Mouse (Mus musculus): ENCODE results near the gene Thra. TPM values are rescaled to one million over a fixed set of nuclear protein-coding genes. Genes with fewer than 3 reads are reported as not detected.

The Thra gene
- polyA plus RNA-seq (2016; fragmentation: Nextera tagmentation; extraction: Ambion mirVana) = 9.5 and 15.6 TPM in 2 replicates

DNA sequence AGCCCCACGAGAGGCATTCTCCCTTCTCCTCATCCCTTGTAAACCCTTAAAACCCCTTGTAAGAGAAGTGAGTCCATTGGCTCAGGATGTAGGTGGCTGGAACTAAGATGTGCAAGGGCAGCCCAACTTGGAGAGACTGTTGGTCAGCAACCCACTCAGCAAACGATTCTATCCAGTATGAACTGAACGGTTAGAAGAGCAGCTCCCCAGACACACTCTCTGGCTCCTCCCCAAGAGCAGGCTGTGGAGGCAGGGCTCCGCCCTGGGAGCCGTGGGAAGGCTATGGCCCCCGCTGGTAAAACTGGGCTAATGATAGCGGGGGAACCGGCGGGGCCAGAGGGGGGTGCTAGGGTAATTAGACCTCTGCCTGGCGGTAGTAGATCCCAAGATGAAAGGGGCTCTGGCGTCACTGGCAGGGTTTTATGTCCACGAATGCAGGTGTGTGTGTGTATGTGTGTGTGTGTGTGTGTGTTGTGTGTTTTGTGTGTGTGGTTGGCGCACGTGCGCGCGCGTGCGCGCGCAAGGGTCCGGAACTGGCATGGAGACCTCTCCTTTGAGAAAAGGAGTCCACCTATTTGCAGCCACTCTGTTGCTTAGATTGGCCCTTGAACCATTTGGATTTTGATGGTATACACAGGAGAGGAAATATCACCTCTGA, at the start of gene Thra:
Gene Thra, plus strand, starts transcription at position 246 of the 658 bp plus-strand sequence.
- peaks cover 74% of the 10 kb centered on the region for H3K4me1 ChIP-seq
- no peaks in the 10 kb centered on the region for H3K27me3 ChIP-seq (ENCODE audit: low read depth, poor library complexity, severe bottlenecking)
- H3K27ac ChIP-seq (replicated peaks) = peak within 1 kb of the TSS; percentile 98
- peak; percentile 64 for DNase-seq (ENCODE audit: low spot score)
- no peaks in the 10 kb centered on the region for H3K9me3 ChIP-seq (replicated peaks)
- no peaks in the 10 kb centered on the region for H3K36me3 ChIP-seq
- peak within 1 kb of the TSS; percentile 83 for H3K4me3 ChIP-seq
- under 1% methylated on average over 22 of the region's 22 CpGs for WGBS

DNA sequence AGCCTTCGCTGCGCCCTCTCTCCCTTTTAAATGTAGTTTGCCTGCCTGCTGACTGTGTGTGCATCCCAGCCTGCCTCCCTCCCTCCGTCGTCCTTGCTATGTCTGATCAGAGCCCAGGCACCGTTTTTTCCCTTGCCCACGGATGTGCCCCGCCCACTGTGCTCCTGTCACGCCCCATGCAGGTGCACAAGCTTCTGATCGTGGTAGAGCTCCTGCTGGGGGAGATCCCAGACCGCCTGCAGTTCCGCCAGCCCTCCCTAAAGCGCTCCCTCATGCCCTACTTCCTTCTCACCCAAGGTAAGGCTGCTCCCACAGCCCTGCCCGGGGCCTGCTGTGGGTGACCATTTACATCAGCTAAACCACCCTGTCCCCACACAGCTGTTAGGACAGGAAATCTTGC, 47.2 kb upstream of the Thra start:
- H3K36me3 ChIP-seq = peaks cover 90% of the 10 kb centered on the region

DNA sequence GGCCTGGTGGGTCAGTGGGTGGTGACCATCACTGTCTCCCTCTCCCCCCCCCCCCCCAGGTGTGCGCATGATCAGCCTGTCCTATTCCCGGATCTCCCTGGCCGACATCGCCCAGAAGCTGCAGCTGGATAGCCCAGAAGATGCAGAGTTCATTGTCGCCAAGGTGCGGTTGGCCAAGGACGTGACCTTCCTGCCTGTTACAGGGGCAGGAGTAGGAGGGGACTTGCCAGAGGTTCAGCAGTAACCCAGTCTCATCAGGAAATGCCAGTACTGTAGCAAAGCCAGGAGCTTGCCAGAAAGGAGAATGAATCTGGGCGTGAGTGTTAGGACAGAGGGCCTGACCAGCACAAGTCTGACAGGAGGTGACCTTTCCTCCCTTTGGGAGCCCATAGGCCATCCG, 46.7 kb upstream of the Thra start:
- H3K27me3 ChIP-seq (ENCODE audit: low read depth, poor library complexity, severe bottlenecking) = no peaks in the 10 kb centered on the region
- no peak overlapping the region for H3K4me3 ChIP-seq
- no peak for DNase-seq (ENCODE audit: low spot score)
- H3K4me1 ChIP-seq = no peaks in the 10 kb centered on the region
- 93% methylated on average over 9 of the region's 9 CpGs for WGBS
- H3K36me3 ChIP-seq = peaks cover 85% of the 10 kb centered on the region
- no peak overlapping the region for H3K27ac ChIP-seq (replicated peaks)
- H3K9me3 ChIP-seq (replicated peaks) = no peaks in the 10 kb centered on the region

More for the DNA sequence above, 47.2 kb upstream of the Thra start:
- no peaks in the 10 kb centered on the region for H3K4me1 ChIP-seq
- H3K27ac ChIP-seq (replicated peaks) = no peak overlapping the region
- H3K27me3 ChIP-seq (ENCODE audit: low read depth, poor library complexity, severe bottlenecking) = no peaks in the 10 kb centered on the region
- H3K4me3 ChIP-seq = 0 out of 2 replicates have a peak overlapping the region, but pooled peaks have one; percentile 1
- WGBS = 82% methylated on average over 13 of the region's 13 CpGs
- H3K9me3 ChIP-seq (replicated peaks) = no peaks in the 10 kb centered on the region
- no peak for DNase-seq (ENCODE audit: low spot score)

DNA sequence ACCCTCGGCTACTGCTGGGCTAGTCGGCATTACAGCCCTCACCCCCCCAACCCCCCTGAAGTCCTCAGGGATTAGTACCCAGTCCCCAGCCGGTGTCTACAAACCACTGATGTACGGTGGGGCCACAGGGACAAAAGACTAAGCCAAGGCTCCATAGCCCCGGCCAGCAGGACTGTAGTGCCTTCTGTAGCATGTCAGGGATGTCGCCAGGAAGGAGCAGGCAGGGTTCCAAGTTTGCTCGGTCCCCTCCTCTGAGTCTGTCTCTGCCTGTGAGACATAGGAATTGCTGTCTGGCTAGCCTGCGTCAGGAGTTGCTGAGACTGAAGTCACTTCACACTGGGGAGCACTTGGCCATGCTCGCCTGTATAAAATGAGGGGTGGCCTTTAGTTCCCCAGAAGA, 46.1 kb upstream of the Thra start:
- DNase-seq (ENCODE audit: low spot score) = no peak
- Histone ChIP-seq H3K27me3 (ENCODE audit: low read depth, poor library complexity, severe bottlenecking) (no peaks in the 10 kb centered on the region), H3K36me3 (peaks cover 82% of the 10 kb centered on the region), H3K4me3 (no peak overlapping the region), H3K9me3 (replicated peaks) (no peaks in the 10 kb centered on the region), H3K27ac (replicated peaks) (no peak overlapping the region), H3K4me1 (no peaks in the 10 kb centered on the region)
- 86% methylated on average over 9 of the region's 9 CpGs for WGBS

DNA sequence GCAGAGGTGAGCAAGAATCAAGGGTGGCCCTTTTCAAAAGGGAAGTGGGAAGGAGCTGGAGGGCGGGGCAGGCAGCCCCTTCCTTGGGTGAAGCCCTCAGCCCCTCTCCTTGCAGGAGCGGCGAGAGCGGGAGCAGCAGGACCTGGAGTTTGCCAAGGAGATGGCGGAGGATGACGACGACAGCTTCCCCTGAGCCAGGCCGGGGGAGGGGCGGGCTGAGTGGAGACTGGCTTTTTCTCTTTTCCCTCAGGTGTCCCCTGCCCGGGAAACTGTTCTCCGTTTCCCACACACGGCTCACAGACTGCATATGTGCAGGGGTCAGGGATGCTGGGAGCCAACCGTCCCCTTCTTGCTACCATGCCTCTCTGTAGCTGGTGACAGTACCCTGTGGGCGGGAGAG, 45.0 kb upstream of the Thra start:
- DNase-seq (ENCODE audit: low spot score) = no peak
- Histone ChIP-seq H3K27ac (replicated peaks) (no peak overlapping the region), H3K4me1 (no peaks in the 10 kb centered on the region), H3K36me3 (peaks cover 71% of the 10 kb centered on the region), H3K9me3 (replicated peaks) (no peaks in the 10 kb centered on the region), H3K27me3 (ENCODE audit: low read depth, poor library complexity, severe bottlenecking) (peaks cover under 1% of the 10 kb centered on the region; the same call in 1 of the 2 replicates), H3K4me3 (no peak overlapping the region)
- WGBS = 78% methylated on average over 14 of the region's 14 CpGs

DNA sequence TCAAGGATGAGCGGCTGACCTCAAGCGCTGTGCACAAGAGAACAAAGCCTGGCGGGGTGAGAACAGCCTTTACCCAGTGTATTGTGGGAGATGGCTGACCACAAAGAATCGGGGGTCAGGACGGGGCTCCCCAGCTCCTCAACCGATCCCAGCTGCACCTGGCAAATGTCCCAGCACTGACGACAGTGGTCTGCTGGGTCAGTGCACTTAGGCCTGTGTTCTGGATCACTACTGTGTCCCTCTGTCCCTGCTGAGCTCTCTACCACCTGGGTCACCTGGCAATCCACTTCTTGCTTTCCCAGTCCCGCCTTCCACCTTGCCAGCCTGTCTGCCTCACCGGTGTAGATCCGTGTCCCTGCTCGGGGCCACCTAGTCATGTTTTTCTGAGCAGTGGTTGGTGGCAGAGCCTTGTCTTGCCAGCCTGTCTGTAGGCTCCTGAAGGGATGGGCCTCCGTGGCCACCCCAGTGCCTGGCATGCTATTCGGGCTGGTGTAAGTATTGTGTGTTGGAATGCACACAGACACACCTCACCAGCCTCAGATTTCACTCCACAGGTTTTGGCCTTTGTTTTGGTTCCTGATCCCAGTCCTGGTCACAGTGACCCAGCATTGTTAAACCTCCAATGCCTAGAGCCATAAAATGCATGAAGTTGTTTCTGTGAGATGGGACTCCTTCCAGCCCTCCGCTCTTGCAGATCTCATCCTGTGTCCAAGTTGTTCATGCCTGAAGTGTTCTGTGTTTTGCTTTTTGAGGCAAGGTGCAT, 43.8 kb upstream of the Thra start:
- no peak overlapping the region for H3K27ac ChIP-seq (replicated peaks)
- no peak for DNase-seq (ENCODE audit: low spot score)
- peaks cover 13% of the 10 kb centered on the region for H3K27me3 ChIP-seq (ENCODE audit: low read depth, poor library complexity, severe bottlenecking)
- H3K36me3 ChIP-seq = peaks cover 58% of the 10 kb centered on the region
- H3K4me1 ChIP-seq = no peaks in the 10 kb centered on the region
- H3K4me3 ChIP-seq = no peak overlapping the region
- no peaks in the 10 kb centered on the region for H3K9me3 ChIP-seq (replicated peaks)
- WGBS = 90% methylated on average over 14 of the region's 14 CpGs

DNA sequence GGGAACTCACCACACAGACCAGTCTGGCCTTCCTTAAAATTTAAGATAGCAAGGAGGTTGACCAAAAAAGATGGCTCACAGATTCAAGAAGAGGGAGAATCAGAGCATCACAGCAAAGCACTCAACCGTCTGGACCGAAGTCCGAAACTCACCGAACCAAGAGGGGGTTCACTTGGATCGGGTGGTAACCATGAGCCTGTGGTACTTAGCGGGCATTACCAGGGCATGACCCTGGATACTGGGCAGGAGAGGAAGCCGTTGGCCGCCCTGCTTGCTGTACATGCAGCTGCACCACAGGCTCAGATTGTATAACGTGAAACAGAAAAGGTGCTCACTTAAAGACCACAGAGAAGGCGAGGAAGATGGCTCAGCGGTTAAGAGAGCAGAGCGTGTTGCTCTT, 43.2 kb upstream of the Thra start:
- Histone ChIP-seq H3K9me3 (replicated peaks) (no peaks in the 10 kb centered on the region), H3K27me3 (ENCODE audit: low read depth, poor library complexity, severe bottlenecking) (peaks cover 19% of the 10 kb centered on the region), H3K27ac (replicated peaks) (no peak overlapping the region), H3K4me3 (no peak overlapping the region), H3K36me3 (peaks cover 52% of the 10 kb centered on the region), H3K4me1 (no peaks in the 10 kb centered on the region)
- 90% methylated on average over 12 of the region's 12 CpGs for WGBS
- DNase-seq (ENCODE audit: low spot score) = no peak

DNA sequence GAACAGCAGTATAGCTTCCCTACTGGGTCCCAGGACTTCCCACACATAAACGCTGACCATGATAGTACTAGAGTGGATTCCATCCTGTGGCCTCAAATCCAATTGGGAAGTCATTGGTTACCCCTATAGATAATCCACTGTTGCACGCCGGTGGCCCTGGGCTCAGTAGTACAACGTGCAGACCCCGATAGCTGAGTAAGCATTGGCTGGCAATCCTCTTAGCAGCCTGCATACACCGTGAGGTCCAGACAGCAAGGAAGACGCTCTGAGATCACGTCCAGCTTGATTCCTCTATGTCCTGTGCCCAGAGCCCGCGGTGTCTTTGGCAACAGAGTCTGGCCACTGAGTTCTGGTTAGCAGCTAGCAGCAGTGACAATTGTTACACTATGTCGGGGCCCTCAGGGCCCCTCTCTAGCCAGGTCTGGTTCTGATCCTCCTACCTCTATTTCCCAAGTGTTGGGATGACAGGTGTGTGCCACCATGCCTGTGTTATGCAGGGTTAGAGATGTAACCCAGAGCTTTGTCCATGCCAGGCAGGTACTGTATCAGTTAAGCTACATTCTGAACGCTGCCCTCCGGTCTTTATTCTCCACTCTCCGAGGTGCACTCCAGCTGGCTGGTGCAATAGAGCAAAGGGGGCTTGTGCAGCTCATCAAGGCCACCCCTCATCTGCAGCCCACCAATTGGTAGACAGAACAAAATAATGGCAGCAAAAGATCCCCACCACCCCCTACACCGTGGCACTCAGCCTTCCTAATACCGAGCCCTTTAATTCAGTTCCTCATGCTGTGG, 41.4 kb upstream of the Thra start:
- 87% methylated on average over 16 of the region's 16 CpGs for WGBS
- Histone ChIP-seq H3K27me3 (ENCODE audit: low read depth, poor library complexity, severe bottlenecking) (peaks cover 20% of the 10 kb centered on the region), H3K9me3 (replicated peaks) (no peaks in the 10 kb centered on the region), H3K27ac (replicated peaks) (no peak overlapping the region), H3K4me3 (no peak overlapping the region), H3K4me1 (no peaks in the 10 kb centered on the region), H3K36me3 (peaks cover 37% of the 10 kb centered on the region)
- no peak for DNase-seq (ENCODE audit: low spot score)

DNA sequence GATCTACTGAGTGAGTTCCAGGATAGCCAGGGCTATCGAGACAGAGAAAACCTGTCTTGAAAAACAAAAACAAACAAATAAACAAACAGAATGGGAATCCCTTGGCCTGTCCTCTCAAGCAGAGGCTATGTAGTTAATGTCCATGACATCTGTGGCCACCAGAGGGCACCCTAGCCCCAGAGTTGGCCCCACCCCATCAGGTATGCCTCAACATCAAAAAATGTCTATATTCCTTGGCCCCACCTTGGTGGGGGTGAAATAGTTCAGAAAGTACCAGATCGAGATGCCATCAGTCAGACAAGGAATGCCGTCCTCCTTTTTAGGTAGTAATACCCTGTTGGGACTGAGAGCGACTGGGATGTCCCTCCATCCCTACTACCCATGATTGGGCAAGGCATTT, 40.5 kb upstream of the Thra start:
- Histone ChIP-seq H3K4me1 (no peaks in the 10 kb centered on the region), H3K27me3 (ENCODE audit: low read depth, poor library complexity, severe bottlenecking) (peaks cover 20% of the 10 kb centered on the region), H3K36me3 (peaks cover 37% of the 10 kb centered on the region), H3K4me3 (no peak overlapping the region), H3K9me3 (replicated peaks) (no peaks in the 10 kb centered on the region), H3K27ac (replicated peaks) (no peak overlapping the region)
- DNase-seq (ENCODE audit: low spot score) = peak; percentile 63
- WGBS = 40% methylated on average over 4 of the region's 4 CpGs

DNA sequence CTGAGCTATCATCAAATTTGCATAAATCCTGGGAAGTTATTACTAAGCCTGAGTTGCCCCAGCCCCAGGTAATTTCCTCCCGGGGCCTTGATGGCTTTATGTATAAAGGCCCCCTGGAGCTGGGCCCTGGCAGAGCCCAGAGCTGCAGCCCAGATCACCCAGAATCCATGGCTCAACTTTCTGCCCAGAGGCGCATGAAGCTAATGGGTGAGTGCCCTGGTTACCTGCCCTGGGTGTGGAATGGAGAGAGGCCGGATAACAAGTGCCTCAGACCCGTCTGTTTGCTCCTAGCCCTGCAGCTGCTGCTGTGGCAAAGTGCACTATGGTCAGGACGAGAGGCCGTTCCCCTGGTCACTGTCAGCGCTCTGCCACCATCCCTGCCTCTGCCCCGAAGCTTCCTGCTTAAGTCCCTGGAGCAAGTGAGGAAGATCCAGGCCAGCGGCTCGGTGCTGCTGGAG, 39.2 kb upstream of the Thra start, which contains the start of gene Csf3:
Gene Csf3, plus strand, starts transcription at position 51 of the 458 bp plus-strand sequence.
- H3K27ac ChIP-seq (replicated peaks) = 0 out of 2 replicates have a peak within 1 kb of the TSS, but pooled peaks have one; percentile 6
- no peak for DNase-seq (ENCODE audit: low spot score)
- peaks cover 37% of the 10 kb centered on the region for H3K36me3 ChIP-seq
- H3K4me3 ChIP-seq = no peak within 1 kb of the TSS
- H3K9me3 ChIP-seq (replicated peaks) = no peaks in the 10 kb centered on the region
- peaks cover 20% of the 10 kb centered on the region for H3K27me3 ChIP-seq (ENCODE audit: low read depth, poor library complexity, severe bottlenecking)
- WGBS = 48% methylated on average over 10 of the region's 10 CpGs
- no peaks in the 10 kb centered on the region for H3K4me1 ChIP-seq

DNA sequence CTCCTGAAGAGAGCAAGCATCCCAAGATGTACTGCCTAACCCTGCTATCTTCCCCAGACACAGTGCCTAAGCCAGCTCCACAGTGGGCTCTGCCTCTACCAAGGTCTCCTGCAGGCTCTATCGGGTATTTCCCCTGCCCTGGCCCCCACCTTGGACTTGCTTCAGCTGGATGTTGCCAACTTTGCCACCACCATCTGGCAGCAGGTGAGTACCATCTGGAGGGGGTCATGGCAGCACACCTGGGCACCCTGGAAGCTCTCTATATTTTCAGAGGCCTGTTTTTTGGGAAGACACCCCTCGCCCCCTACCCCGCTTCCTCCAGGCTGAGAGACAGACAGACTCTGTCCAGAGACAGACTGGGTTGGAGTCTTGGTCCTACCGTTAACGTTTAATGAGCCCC, 38.1 kb upstream of the Thra start:
- no peak for DNase-seq (ENCODE audit: low spot score)
- no peak overlapping the region for H3K4me3 ChIP-seq
- peaks cover 20% of the 10 kb centered on the region for H3K27me3 ChIP-seq (ENCODE audit: low read depth, poor library complexity, severe bottlenecking)
- WGBS = 76% methylated on average over 5 of the region's 5 CpGs
- no peaks in the 10 kb centered on the region for H3K9me3 ChIP-seq (replicated peaks)
- H3K4me1 ChIP-seq = no peaks in the 10 kb centered on the region
- H3K36me3 ChIP-seq = peaks cover 37% of the 10 kb centered on the region
- no peak overlapping the region for H3K27ac ChIP-seq (replicated peaks)

DNA sequence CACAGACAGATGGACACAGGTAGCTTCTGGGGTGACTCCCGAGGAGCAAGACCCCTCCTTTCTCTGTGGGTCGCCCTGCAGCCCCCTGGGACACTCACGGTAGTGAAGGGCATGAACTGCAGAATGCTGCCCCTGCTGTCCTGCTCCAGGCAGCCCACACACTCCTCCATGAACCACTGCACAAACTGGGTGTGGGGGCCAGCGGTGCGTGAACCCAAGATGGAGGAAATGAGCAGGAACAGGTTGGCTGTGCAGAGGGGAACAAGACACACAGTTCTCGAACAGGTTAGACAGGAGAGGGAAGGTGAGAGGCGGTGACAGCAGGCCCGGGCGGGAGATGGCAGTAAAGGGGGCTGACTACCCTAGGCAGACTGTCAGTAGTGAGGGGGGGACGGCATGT, 35.4 kb upstream of the Thra start:
- Histone ChIP-seq H3K27me3 (ENCODE audit: low read depth, poor library complexity, severe bottlenecking) (peaks cover 20% of the 10 kb centered on the region), H3K4me3 (no peak overlapping the region), H3K36me3 (peaks cover 63% of the 10 kb centered on the region), H3K9me3 (replicated peaks) (no peaks in the 10 kb centered on the region), H3K27ac (replicated peaks) (no peak overlapping the region), H3K4me1 (no peaks in the 10 kb centered on the region)
- 92% methylated on average over 10 of the region's 10 CpGs for WGBS
- DNase-seq (ENCODE audit: low spot score) = no peak

Data from midbrain, embryonic 10.5 days (tissue).